Mouse (Mus musculus): ENCODE measurements around the gene Nckap5. TPM values are rescaled to one million over a fixed set of nuclear protein-coding genes. Genes with fewer than 3 reads are reported as not detected.

Gene Nckap5
- total and polyA plus RNA-seq, 3 experiments = not detected

DNA sequence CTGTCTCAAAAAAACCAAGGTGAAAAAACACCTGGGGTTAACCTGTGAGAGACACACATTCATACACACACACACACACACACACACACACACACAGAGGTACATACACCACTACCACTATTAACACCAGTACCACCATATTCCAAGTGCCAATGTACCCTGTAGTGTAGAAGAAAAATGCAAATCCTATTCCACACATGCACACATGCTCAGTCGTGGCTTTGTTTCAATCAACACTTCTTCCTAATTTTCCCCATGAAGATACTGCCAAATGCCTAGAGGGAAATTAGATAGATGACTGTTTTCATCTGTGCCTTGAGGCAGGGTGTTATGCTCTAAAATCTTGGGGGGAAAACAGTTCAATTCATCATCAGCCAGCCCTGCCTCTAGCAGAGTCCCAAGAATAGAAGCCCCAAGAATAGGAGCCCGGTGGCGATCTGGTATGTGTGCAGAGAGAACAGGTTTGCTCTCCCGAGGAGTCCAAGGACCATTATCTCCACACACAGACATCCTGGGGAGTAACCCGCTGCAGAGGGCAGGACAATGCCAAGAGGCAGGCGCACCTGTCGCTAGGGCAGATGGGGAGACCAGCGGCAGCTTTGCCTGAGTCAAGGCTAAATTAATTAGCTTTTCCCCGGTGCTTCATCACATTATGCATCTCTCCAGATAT lies 376.0 kb downstream of the Nckap5 start:
- no peak overlapping the region for H3K4me3 ChIP-seq (ENCODE audit: control insufficient read depth in 1 of 2, insufficient read depth in 1 of 2, low read depth in 2 of 2, low read length in 2 of 2)
- H3K36me3 ChIP-seq (ENCODE audit: control insufficient read depth in 1 of 2, insufficient read depth in 2 of 2, low read length in 2 of 2) = no peaks in the 10 kb centered on the region
- no peaks in the 10 kb centered on the region for H3K4me1 ChIP-seq (ENCODE audit: control insufficient read depth in 1 of 2, insufficient read depth in 2 of 2, low read length in 2 of 2)
- H3K9me3 ChIP-seq (replicated peaks; ENCODE audit: insufficient read depth, low read length) = no peaks in the 10 kb centered on the region
- no peak overlapping the region for H3K9ac ChIP-seq (ENCODE audit: control insufficient read depth, low read depth, low read length, poor library complexity, severe bottlenecking)
- H3K27me3 ChIP-seq (ENCODE audit: control insufficient read depth in 1 of 2, insufficient read depth in 2 of 2, low read length in 2 of 2) = no peaks in the 10 kb centered on the region
- DNase-seq (ENCODE audit: low read depth, low spot score) = no peak
- TF ChIP-seq TBP (IDR thresholded peaks at IDR 0.05; ENCODE audit: low read depth, low read length) (no peak), ZNF384 (IDR thresholded peaks at IDR 0.05; ENCODE audit: low read depth, low read length) (no peak), MAX (IDR thresholded peaks at IDR 0.05; ENCODE audit: low read length) (no peak)
- no peaks in the 10 kb centered on the region for H3K79me2 ChIP-seq (ENCODE audit: control insufficient read depth, insufficient read depth, low read length, poor library complexity)
- no peak overlapping the region for H3K27ac ChIP-seq (ENCODE audit: control insufficient read depth, low read depth, low read length)

- no peaks in the 10 kb centered on the region for H3K36me3 ChIP-seq (ENCODE audit: control insufficient read depth in 1 of 2, insufficient read depth in 2 of 2, low read length in 2 of 2)
- TF ChIP-seq KAT2A (conservative IDR thresholded peaks at IDR 0.05; ENCODE audit: low read depth, low read length) (no peak), MAZ (IDR thresholded peaks at IDR 0.05; ENCODE audit: low read depth, low read length) (no peak), RAD21 (IDR thresholded peaks at IDR 0.05; ENCODE audit: low read depth, low read length) (no peak), ZKSCAN1 (IDR thresholded peaks at IDR 0.05; ENCODE audit: low read depth, low read length) (no peak), E2F4 (IDR thresholded peaks at IDR 0.05; ENCODE audit: borderline replicate concordance, low read depth, low read length) (no peak), NELFE (IDR thresholded peaks at IDR 0.05; ENCODE audit: low read depth, low read length) (no peak), JUND (IDR thresholded peaks at IDR 0.05; ENCODE audit: low read depth, low read length) (no peak), ZC3H11A (IDR thresholded peaks at IDR 0.05; ENCODE audit: low read depth, low read length) (no peak), POLR2AphosphoS2 (IDR thresholded peaks at IDR 0.05; ENCODE audit: low read length) (no peak)
- H3K79me2 ChIP-seq (ENCODE audit: control insufficient read depth, insufficient read depth, low read length, poor library complexity) = no peaks in the 10 kb centered on the region
- H3K9ac ChIP-seq (ENCODE audit: control insufficient read depth, low read depth, low read length, poor library complexity, severe bottlenecking) = no peak overlapping the region
- DNase-seq (ENCODE audit: low read depth, low spot score) = no peak
- H3K4me1 ChIP-seq (ENCODE audit: control insufficient read depth in 1 of 2, insufficient read depth in 2 of 2, low read length in 2 of 2) = no peaks in the 10 kb centered on the region
- no peak overlapping the region for H3K27ac ChIP-seq (ENCODE audit: control insufficient read depth, low read depth, low read length)
- no peaks in the 10 kb centered on the region for H3K9me3 ChIP-seq (replicated peaks; ENCODE audit: insufficient read depth, low read length)
- H3K4me3 ChIP-seq (ENCODE audit: control insufficient read depth in 1 of 2, insufficient read depth in 1 of 2, low read depth in 2 of 2, low read length in 2 of 2) = no peak overlapping the region
- no peaks in the 10 kb centered on the region for H3K27me3 ChIP-seq (ENCODE audit: control insufficient read depth in 1 of 2, insufficient read depth in 2 of 2, low read length in 2 of 2)
Observed at GRCm38 (mm10) chr1:126451472-126451871, 379.1 kb downstream of the Nckap5 start.

GRCm38 (mm10) chr1:126449424-126449823 lies 381.2 kb downstream of the Nckap5 start:
- H3K79me2 ChIP-seq (ENCODE audit: control insufficient read depth, insufficient read depth, low read length, poor library complexity) = no peaks in the 10 kb centered on the region
- no peaks in the 10 kb centered on the region for H3K9me3 ChIP-seq (replicated peaks; ENCODE audit: insufficient read depth, low read length)
- TF ChIP-seq E2F4 (IDR thresholded peaks at IDR 0.05; ENCODE audit: borderline replicate concordance, low read depth, low read length) = no peak
- TF ChIP-seq CHD1 (IDR thresholded peaks at IDR 0.05; ENCODE audit: low read depth, low read length) = no peak
- TF ChIP-seq TBP (IDR thresholded peaks at IDR 0.05; ENCODE audit: low read depth, low read length) = no peak
- no peak for TF ChIP-seq UBTF (IDR thresholded peaks at IDR 0.05; ENCODE audit: borderline replicate concordance, insufficient read depth, low read depth, low read length)
- TF ChIP-seq MAZ (IDR thresholded peaks at IDR 0.05; ENCODE audit: low read depth, low read length) = no peak
- TF ChIP-seq HCFC1 (IDR thresholded peaks at IDR 0.05; ENCODE audit: low read depth, low read length) = no peak
- DNase-seq (ENCODE audit: low read depth, low spot score) = no peak
- no peak overlapping the region for H3K9ac ChIP-seq (ENCODE audit: control insufficient read depth, low read depth, low read length, poor library complexity, severe bottlenecking)
- no peak overlapping the region for H3K4me3 ChIP-seq (ENCODE audit: control insufficient read depth in 1 of 2, insufficient read depth in 1 of 2, low read depth in 2 of 2, low read length in 2 of 2)
- H3K27me3 ChIP-seq (ENCODE audit: control insufficient read depth in 1 of 2, insufficient read depth in 2 of 2, low read length in 2 of 2) = no peaks in the 10 kb centered on the region
- H3K4me1 ChIP-seq (ENCODE audit: control insufficient read depth in 1 of 2, insufficient read depth in 2 of 2, low read length in 2 of 2) = no peaks in the 10 kb centered on the region
- H3K27ac ChIP-seq (ENCODE audit: control insufficient read depth, low read depth, low read length) = no peak overlapping the region
- no peaks in the 10 kb centered on the region for H3K36me3 ChIP-seq (ENCODE audit: control insufficient read depth in 1 of 2, insufficient read depth in 2 of 2, low read length in 2 of 2)

Data from MEL (cell line).